Mouse (Mus musculus): ENCODE data around the gene Snu13.

Gene Snu13

DNA sequence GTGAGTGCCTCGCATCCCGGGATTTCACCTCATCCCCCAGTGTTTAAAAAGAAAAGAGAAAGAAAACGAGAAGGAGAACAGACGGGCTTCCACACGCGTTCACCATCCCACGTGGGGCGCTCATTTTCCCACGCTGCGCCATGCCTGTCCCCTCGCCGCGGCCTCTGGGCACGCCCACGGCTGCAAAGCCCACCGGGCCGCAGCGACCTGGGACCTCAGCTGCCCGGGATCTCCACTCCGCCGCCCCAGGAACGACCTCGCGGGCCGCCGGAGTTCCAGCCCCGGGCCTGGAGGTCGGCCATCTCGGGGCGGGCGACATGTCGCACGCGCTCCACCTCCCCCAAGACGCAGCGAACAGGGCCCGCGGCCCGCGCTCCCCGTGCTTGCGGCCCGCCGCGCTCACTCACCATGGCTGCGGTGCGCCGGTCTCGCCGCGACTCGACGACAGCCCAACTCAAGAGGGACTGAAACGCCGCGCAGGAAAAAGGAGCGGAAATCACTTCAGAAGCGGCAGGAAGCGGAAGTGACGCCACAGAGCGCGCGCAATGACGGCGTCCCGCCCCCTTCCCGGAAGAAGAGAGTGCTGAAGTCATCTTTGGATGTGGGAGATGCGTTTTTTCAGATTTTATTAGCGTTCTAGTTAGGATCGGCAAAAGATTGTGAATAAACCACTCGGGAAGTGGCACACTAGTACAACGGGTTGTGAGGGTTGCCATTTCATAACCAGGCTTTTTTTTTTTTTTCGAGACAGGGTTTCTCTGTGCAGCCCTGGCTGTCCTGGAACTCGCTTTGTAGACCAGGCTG is at the start of gene Snu13:
Gene Snu13 (minus strand): TSS at position 519 of the 804 bp plus-strand sequence.
- peak; percentile 83 for DNase-seq (ENCODE audit: low read depth, low spot score)

DNA sequence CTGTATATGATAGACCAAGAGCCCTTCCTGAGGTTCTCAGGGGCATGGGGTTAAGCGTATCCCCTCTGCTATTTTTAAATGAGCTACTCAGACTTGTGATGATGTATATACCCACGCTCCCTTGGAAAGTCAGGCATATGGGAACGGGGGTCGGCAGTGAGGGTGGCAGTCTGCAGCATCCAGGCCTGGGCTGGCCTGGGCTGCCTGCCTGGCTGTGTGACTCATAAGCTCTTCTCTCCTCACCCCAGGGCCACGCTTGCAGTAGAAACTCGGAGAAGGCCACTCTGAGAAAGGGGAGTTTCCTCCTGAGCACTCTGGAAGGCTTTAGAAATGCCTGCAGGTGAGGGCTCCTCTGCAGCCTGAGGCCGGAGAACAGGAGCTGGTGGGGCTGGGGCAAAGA is 43.7 kb upstream of the Snu13 start:
- no peak for DNase-seq (ENCODE audit: low read depth, low spot score)

DNA sequence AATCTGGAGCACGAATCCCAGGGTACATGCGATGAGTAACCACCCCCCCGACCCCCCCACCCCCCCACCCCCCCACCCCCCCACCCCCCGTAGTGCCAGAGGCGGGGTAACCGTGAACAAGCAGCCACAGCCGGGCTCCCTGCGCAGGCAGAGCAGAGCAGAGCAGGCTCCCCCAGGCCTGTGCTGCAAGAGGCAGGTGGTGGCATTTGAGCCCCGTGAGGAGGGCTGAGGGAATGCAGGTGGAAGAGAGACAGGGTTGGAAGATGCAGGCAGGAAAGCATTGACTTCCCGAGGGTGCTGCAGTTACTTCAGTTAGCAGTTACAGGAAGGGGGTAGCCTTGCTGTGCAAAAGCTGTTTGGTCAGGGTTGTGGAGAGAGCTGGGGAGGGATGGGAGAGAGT is 39.9 kb upstream of the Snu13 start:
- DNase-seq (ENCODE audit: low read depth, low spot score): peak; percentile 6

GRCm38 (mm10) chr15:82086131-82086530 is 38.7 kb upstream of the Snu13 start:
- DNase-seq (ENCODE audit: low read depth, low spot score): no peak

GRCm38 (mm10) chr15:82085606-82086005 is 38.2 kb upstream of the Snu13 start:
- DNase-seq (ENCODE audit: low read depth, low spot score): no peak

GRCm38 (mm10) chr15:82081161-82081560 is 33.8 kb upstream of the Snu13 start:
- DNase-seq (ENCODE audit: low read depth, low spot score): peak; percentile 35

DNA sequence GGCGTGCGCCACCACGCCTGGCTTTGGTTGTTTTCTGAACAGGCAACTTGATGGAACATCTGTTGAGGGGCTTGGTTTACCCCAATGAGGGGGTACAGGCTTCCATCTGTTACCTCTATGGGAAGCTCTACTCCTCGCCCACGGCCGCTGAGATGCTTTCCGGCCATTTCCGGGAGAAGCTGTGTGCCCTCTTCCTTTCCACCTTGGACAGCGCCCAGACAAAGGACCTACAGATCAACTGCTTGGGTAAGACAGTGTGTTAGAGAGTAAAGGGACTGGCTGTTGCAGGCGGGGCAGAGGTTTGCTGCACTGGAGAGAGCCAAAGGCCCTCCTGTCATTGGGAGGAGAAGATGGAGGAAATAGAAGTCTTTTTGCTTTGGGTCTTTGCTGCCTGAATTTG is 32.5 kb upstream of the Snu13 start:
- no peak for DNase-seq (ENCODE audit: low read depth, low spot score)

- no peak for DNase-seq (ENCODE audit: low read depth, low spot score)
Measured at GRCm38 (mm10) chr15:82073490-82073889, 26.1 kb upstream of the Snu13 start.

GRCm38 (mm10) chr15:82071816-82072469 is 24.5 kb upstream of the Snu13 start:
- no peak for DNase-seq (ENCODE audit: low read depth, low spot score)

DNA sequence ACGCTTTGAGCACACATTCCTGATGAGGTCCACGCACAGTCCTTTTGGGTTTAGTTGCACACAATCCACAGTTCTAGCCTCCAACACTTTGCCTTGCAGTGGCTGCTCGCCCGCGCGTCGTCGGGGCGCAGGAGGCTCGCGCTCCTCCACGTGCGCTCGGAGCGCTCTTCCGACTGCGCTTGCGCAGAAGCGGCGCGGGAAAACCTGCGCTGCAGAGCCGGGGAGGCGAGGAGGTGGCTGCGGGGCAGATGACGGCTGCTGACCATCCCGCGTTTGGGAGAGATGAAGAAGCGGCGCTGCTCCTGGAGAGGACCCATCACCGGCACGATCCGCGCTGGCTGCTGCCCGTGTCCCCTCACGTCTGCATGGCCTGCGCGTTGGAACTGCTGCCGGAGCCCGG is 22.5 kb upstream of the Snu13 start, which contains the start of gene Mei1:
Gene Mei1 (plus strand): TSS at position 99 of the 400 bp plus-strand sequence.
- DNase-seq (ENCODE audit: low read depth, low spot score): no peak

DNA sequence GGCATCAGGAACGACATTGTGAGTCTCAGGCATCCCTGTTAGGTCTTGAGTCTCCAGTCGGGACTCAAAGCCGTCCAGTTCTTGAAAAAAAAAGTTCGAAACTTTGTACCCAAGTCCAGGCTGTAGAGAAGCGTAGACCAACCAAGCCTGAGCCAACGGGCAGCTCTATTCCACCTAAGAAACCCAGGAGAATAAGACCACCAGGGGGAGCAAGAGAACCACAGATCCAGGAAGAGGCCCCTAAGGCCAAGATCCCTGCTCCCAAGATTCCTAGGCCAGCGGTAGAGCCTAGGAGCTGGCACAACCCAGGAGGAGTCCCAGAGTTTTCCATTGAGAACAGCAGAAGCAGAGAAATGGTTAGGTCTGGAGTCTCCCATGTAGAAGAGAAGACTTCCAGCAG is 18.1 kb upstream of the Snu13 start:
- peak; percentile 80 for DNase-seq (ENCODE audit: low read depth, low spot score)

GRCm38 (mm10) chr15:82063909-82064308 is 16.5 kb upstream of the Snu13 start:
- DNase-seq (ENCODE audit: low read depth, low spot score): no peak

DNA sequence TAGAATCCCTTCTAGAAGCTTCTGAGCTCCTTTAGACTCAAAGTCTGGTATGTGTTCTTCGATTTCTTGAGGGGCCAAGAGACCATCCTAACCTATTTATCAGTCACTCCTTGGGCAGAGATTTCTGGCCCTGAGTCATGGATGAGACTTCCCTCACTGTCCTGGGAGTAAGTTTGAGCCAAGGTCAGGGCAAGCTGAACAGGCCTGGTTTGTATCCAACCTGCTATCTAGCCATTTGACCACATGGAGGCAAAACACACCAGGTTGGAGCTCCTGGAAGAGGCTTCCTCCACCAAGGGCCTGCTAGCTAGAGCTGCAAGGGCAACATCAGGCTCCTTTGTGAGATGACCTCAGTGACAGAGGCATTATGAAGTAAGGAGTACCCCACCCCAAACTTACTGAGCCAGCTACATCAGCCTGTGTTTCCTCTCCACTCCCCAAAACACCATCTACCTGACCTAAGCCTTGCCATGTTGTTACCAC is 11.4 kb upstream of the Snu13 start, which contains the start of gene 4930407I10Rik:
Gene 4930407I10Rik (plus strand): TSS at position 433 of the 483 bp plus-strand sequence.
- no peak for DNase-seq (ENCODE audit: low read depth, low spot score)

GRCm38 (mm10) chr15:82052544-82052943 is 5.1 kb upstream of the Snu13 start:
- DNase-seq (ENCODE audit: low read depth, low spot score): no peak

- no peak for DNase-seq (ENCODE audit: low read depth, low spot score)
Measured at GRCm38 (mm10) chr15:82046246-82046891, 1.0 kb downstream of the Snu13 start.

DNA sequence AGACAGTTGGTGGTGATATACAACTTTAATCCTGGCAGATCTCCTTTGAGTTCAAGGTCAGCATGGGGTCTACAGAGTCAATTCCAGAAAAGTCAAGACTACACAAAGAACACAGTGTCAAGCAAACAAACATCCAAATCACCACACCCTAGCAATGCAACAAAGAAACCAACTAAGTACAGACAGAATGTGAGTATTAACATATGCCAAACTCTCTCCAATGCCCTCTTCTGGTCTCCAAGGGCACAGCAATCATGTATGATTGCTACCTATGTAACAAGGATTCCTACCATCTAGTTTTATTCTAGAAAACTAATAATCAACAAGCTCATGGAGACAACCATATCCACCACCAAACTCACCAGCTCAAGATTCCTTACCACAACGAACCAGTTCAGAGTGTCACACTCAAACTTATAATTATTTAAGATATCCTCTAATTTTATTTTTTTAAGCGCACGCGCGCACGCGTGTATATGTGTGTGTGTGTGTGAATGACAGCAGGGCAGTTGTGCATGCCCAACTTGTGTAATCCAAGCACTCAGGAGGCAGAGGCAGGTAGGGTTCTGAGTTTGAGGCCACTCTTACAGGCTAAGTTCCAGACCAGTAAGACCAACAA is 3.1 kb downstream of the Snu13 start:
- no peak for DNase-seq (ENCODE audit: low read depth, low spot score)

GRCm38 (mm10) chr15:82040650-82041049 is 6.7 kb downstream of the Snu13 start:
- DNase-seq (ENCODE audit: low read depth, low spot score): peak; percentile 46

GRCm38 (mm10) chr15:82035904-82036689 is 11.3 kb downstream of the Snu13 start:
- DNase-seq (ENCODE audit: low read depth, low spot score): no peak

DNA sequence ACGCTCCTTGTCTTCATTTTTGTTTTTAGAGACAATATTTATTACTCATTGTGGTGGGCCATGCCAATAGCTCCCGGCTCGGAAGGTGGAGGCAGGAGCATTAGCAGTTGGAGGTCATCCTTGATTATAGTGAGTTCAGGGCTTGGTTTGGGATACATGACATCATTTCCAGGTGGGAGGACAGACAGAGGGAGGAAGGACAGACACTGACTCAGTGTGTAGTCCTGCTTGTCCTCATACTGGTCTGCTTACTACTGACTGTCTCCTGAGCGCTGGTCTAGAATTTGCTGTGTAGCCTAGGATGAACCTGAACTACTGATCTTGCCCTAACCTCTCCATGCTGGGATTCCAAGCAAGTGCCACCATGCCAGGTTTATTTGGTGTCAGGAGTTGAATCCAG is 13.6 kb downstream of the Snu13 start, which contains the start of gene Desi1:
Gene Desi1 (minus strand): TSS at position 101 of the 400 bp plus-strand sequence.
- DNase-seq (ENCODE audit: low read depth, low spot score): no peak

DNA sequence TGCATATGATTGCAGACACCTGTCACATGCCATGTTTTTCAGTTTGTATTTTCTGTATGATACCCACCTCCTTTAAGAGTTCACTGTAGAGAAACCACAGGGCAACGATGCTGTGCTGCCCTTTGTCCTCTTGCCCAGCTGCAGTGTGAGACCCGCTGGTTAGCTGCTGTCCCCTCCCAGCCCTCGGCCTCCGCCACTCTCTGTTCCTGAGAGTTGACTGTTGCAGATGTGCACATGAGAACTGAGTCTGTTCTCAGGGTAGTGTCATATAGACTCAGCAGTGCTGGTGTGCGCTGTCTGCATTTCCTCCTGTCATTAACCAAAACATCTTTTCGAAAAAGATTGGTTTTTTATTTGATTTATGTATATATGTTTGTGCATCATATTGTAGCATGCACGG is 15.0 kb downstream of the Snu13 start:
- no peak for DNase-seq (ENCODE audit: low read depth, low spot score)

DNA sequence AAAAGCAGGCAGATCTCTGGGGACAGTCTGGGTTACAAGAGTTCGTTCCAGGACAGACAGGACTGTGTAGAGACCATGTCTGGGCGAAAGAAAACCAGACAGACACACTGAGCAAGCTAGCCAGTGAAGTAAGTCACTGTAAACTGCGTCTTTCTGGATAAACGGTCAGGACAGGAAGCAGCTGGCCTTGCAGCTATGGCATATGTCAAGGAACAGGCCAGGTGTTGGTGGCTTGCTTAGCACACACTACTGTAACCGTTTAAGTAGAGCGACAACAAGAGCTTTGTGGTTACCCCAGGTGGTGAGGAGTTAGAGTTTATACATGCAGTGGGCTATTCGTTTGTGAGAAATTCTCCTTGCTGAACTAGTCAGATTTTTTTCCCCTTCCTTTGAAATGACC is 19.7 kb downstream of the Snu13 start:
- DNase-seq (ENCODE audit: low read depth, low spot score): no peak

Data from retina, postnatal 7 days (tissue).